Mouse (Mus musculus): ENCODE measurements around the gene Cdkn3. TPM values are rescaled to one million over a fixed set of nuclear protein-coding genes. Genes with fewer than 3 reads are reported as not detected.
"Not testable (repeated sequence)": the region's sequence is repeated elsewhere in the genome, so short reads cannot be mapped to it uniquely, and the experiment has no call there.

The Cdkn3 gene
- total and polyA plus RNA-seq, 3 experiments: 0.55 to 1.5 (median 0.70) TPM

- TF ChIP-seq EP300 (IDR thresholded peaks at IDR 0.05; ENCODE audit: insufficient read depth, low read depth, low read length) (no peak), POLR2A (IDR thresholded peaks at IDR 0.05; ENCODE audit: insufficient read depth, low read depth, low read length) (no peak), CTCF (IDR thresholded peaks at IDR 0.05) (no peak)
- no peak for DNase-seq
- Histone ChIP-seq H3K4me3 (no peak overlapping the region), H3K27ac (no peak overlapping the region), H3K27me3 (ENCODE audit: control insufficient read depth, insufficient read depth, low read length) (no peaks in the 10 kb centered on the region), H3K79me2 (replicated peaks; ENCODE audit: control insufficient read depth, insufficient read depth, low read length) (peaks cover 6% of the 10 kb centered on the region), H3K9ac (ENCODE audit: low read depth, low read length) (no peak overlapping the region), H3K36me3 (ENCODE audit: control insufficient read depth, insufficient read depth, low read length) (peaks cover 6% of the 10 kb centered on the region), H3K4me1 (ENCODE audit: control insufficient read depth, insufficient read depth, low read length) (peaks cover 6% of the 10 kb centered on the region)
- 84% methylated on average over 8 of the region's 8 CpGs for WGBS
- intact Hi-C loops (cut with DNase I): no loop called here
These were observed 56.7 kb downstream of the Cdkn3 start for GRCm38 (mm10) chr14:46816916-46817622.

- peaks cover 6% of the 10 kb centered on the region for H3K36me3 ChIP-seq (ENCODE audit: control insufficient read depth, insufficient read depth, low read length)
These were observed 58.4 kb downstream of the Cdkn3 start for GRCm38 (mm10) chr14:46818743-46819142.

GRCm38 (mm10) chr14:46819961-46820360 lies 59.6 kb downstream of the Cdkn3 start:
- not testable (repeated sequence) for H3K27ac ChIP-seq; H3K36me3 ChIP-seq (ENCODE audit: control insufficient read depth, insufficient read depth, low read length); H3K4me1 ChIP-seq (ENCODE audit: control insufficient read depth, insufficient read depth, low read length); H3K9ac ChIP-seq (ENCODE audit: low read depth, low read length); H3K4me3 ChIP-seq; H3K27me3 ChIP-seq (ENCODE audit: control insufficient read depth, insufficient read depth, low read length); DNase-seq; H3K79me2 ChIP-seq (replicated peaks; ENCODE audit: control insufficient read depth, insufficient read depth, low read length)
- intact Hi-C loops (cut with DNase I): loop anchor here (2.0 to 5.0 kb wide), 2 partner anchors 33 to 63 kb away; partner anchors contain the start of genes Cnih1 and Samd4
- WGBS: 92% methylated on average over 6 of the region's 6 CpGs

More at GRCm38 (mm10) chr14:46818743-46819142, 58.4 kb downstream of the Cdkn3 start:
- DNase-seq: no peak
- Histone ChIP-seq H3K27me3 (ENCODE audit: control insufficient read depth, insufficient read depth, low read length) (no peaks in the 10 kb centered on the region), H3K27ac (no peak overlapping the region), H3K4me1 (ENCODE audit: control insufficient read depth, insufficient read depth, low read length) (peaks cover 6% of the 10 kb centered on the region), H3K79me2 (replicated peaks; ENCODE audit: control insufficient read depth, insufficient read depth, low read length) (peaks cover 6% of the 10 kb centered on the region), H3K4me3 (no peak overlapping the region), H3K9ac (ENCODE audit: low read depth, low read length) (no peak overlapping the region)
- 91% methylated on average over 7 of the region's 7 CpGs for WGBS
- no peak for TF ChIP-seq POLR2A (IDR thresholded peaks at IDR 0.05; ENCODE audit: insufficient read depth, low read depth, low read length)
- TF ChIP-seq CTCF (IDR thresholded peaks at IDR 0.05): no peak
- TF ChIP-seq EP300 (IDR thresholded peaks at IDR 0.05; ENCODE audit: insufficient read depth, low read depth, low read length): no peak
- intact Hi-C loops (cut with DNase I): no loop called here

Other genes starting within 250 kb of the Cdkn3 start
- gene Cnih1, start 27.9 kb downstream of the Cdkn3 start, total RNA-seq (2021): 10 to 100 TPM; 48.7 TPM
- gene Cnih1, start 27.9 kb downstream of the Cdkn3 start, polyA plus RNA-seq (2012; rRNA removed): 52.2 and 70.4 TPM in 2 replicates
- 10 to 100 TPM; 27.4 to 33.8 TPM for gene Gmfb, start 61.7 kb downstream of the Cdkn3 start, total RNA-seq (2021)
- 7.5 and 17.2 TPM in 2 replicates for gene Gmfb, start 61.7 kb downstream of the Cdkn3 start, polyA plus RNA-seq (2012; rRNA removed)
- 10 to 100 TPM; 33.5 to 38.5 TPM for gene Cgrrf1, start 71.6 kb downstream of the Cdkn3 start, total RNA-seq (2021)
- 20.6 and 30.0 TPM in 2 replicates for gene Cgrrf1, start 71.6 kb downstream of the Cdkn3 start, polyA plus RNA-seq (2012; rRNA removed)
- 10 to 100 TPM; 51.7 to 62.3 TPM for gene Samd4, start 122.3 kb downstream of the Cdkn3 start, total RNA-seq (2021)
- gene Samd4, start 122.3 kb downstream of the Cdkn3 start, polyA plus RNA-seq (2012; rRNA removed): 23.8 and 40.6 TPM in 2 replicates